Mouse (Mus musculus): ENCODE data around the gene Klf12.

Klf12 gene

GRCm38 (mm10) chr14:100231384-100231783 is 53.1 kb downstream of the Klf12 start:
- no peak for DNase-seq (ENCODE audit: low spot score in 2 of 2)

DNA sequence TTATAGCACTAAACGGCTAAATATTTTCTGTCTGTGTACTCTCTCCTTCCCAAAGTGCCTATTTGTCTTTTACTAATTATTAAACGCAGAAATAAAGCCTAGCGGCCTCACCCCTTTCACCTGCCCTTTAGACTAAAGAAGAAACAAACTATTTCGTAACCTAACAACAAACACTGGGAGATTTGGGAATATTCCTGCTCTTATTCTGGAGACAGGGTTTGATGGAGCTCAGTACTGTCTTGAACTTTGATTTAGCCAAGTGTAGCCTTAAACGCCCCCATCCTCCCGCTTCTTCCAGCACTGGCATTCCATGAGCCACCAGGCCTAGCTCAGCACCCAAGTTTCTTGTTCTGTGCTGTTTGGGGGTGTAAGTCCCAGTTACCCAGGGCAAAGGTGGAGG is 56.4 kb downstream of the Klf12 start:
- DNase-seq (ENCODE audit: low spot score in 2 of 2), result no peak

DNA sequence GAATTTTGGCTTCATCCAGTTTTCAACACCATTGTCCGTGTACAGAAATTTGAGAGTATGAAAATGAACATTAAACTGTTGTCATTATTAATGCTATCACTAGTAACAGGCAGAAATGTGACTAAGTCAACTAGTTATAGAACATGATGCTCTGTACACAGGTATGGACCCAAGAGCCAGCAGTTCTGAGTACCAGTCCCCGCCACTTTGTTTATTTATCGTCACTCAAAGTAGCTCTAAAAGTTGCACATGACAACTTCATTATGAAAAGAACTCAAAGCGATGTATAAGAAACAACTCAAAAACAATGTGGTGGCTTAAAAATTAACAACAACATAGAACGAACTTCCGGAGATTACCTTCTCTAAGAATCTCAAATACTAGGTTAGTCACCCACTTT is 56.8 kb downstream of the Klf12 start:
- DNase-seq (ENCODE audit: low spot score in 2 of 2), result no peak

GRCm38 (mm10) chr14:100224151-100224550 is 60.3 kb downstream of the Klf12 start:
- DNase-seq (ENCODE audit: low spot score in 2 of 2), result no peak

- DNase-seq (ENCODE audit: low spot score in 2 of 2), result no peak
Measured at GRCm38 (mm10) chr14:100222260-100222659, 62.2 kb downstream of the Klf12 start.

DNA sequence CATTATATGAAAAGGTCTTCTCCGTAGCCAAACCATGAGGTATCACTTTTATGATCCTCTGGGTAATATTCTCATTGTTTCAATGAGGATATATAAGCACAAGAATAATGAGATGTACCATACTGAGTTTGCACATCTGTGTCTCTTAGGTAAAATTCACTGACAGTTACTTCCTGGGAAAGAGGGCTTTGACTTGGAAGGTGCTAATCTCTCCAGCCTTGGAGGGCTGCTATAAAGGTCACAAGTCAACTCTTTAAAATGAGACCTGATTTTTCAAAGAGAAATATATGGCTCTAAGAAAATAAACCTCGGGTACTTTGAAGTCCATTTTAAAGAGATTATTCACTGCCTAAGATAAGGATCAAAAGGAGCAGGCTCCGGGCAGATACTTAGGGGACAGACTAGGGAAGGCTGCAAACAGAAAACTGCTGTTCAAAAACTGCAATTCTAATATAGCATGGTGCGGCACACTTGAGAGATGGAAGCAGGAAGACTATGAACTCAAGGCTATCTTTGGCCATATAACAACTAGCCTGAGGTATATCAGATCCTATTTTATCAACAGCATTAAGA is 69.2 kb downstream of the Klf12 start:
- no peak for DNase-seq (ENCODE audit: low spot score in 2 of 2)

DNA sequence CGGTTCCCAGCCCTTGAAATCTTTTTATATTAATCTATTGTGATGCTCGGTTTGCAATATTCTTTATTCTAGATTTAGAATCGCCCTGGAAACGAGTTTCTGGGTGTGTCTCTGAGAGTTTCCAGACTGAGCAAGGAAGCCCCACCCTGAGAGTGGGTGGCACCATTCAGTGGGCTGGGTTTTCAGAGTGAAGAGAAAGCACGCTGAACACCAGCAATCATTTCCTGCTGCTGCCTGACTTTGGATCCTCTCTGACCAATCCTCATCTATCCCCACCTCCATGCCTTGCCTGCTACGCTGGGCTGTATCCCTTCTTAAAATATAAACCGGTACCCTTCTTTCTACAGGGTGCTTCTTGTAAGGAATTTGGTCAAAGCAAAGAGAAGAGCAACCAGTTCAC is 71.4 kb downstream of the Klf12 start:
- DNase-seq (ENCODE audit: low spot score in 2 of 2), result no peak

GRCm38 (mm10) chr14:100211826-100212117 is 72.7 kb downstream of the Klf12 start:
- no peak for DNase-seq (ENCODE audit: low spot score in 2 of 2)

- DNase-seq (ENCODE audit: low spot score in 2 of 2), result no peak
Measured at GRCm38 (mm10) chr14:100211036-100211825, 73.2 kb downstream of the Klf12 start.

DNA sequence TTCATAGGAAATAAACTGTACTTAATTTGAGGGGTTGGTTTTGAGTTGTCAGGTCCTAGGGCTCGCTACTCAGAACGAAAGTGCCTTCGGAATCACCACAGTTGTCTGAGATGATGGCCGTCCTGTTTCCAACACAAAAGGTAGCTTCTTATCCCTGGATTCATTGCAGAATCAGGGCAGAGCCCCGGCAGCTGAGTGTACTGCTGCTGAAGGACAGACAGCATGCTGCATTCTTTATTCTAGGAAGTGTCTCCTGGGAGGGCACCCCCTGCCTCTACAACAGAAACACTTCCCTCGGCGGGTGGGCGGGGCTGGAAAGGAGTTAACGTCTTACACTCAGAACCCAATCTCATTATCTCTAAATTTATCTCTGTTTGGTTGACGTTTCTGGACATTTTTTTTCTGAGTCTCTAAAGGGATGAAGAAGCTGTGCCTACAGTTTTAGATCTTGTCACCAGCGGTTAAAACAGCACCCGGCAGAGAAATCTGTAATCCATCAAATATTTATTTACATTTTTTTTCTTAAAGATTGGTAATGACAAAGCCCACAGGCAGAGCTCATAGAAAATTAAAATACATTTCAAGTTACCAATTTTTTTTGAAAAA is 74.6 kb downstream of the Klf12 start:
- no peak for DNase-seq (ENCODE audit: low spot score in 2 of 2)

- DNase-seq (ENCODE audit: low spot score in 2 of 2), result no peak
Measured at GRCm38 (mm10) chr14:100207081-100207480, 77.4 kb downstream of the Klf12 start.

GRCm38 (mm10) chr14:100206207-100206606 is 78.3 kb downstream of the Klf12 start:
- no peak for DNase-seq (ENCODE audit: low spot score in 2 of 2)

- DNase-seq (ENCODE audit: low spot score in 2 of 2), result no peak
Measured at GRCm38 (mm10) chr14:100200058-100200688, 84.3 kb downstream of the Klf12 start.

DNA sequence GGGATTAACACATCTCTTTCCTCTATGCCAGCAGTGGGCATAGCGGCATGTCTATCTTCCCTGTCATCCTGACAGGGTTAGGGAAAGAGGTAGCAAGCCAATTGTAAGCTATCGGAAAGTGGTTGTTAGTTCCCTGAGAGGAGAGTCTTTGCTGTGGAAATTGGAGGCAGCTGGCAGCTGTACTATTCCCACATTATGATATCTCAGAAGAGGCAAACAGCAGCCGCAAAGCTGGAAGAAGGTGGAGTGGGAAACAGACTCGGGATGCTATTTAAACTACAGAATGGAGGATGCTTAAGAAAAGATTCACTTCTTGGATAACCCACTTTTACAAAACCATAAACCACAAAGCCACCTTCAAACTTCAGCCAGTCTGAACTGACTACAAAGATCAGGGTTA is 85.8 kb downstream of the Klf12 start:
- no peak for DNase-seq (ENCODE audit: low spot score in 2 of 2)

- no peak for DNase-seq (ENCODE audit: low spot score in 2 of 2)
Measured at GRCm38 (mm10) chr14:100197199-100197598, 87.3 kb downstream of the Klf12 start.

- no peak for DNase-seq (ENCODE audit: low spot score in 2 of 2)
Measured at GRCm38 (mm10) chr14:100189490-100190197, 94.8 kb downstream of the Klf12 start.

DNA sequence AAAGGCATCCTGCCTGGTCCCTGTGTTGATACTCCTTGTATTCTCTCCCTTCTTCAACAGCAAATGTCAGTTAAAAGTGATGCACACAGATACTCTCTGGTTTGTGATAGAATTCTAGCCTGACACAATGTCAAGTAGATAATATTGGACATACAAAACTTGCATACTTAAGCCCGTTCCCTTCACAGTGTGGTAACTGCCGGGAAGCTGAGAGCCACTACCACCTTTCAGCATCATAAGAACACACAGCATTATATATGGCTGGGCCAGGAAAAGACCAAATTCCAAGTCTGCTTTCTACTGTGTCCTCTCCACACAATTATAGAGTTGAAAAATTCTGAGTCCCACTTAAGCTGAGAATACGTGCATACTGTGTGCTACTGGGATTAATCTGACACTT is 97.1 kb downstream of the Klf12 start:
- no peak for DNase-seq (ENCODE audit: low spot score in 2 of 2)

- no peak for DNase-seq (ENCODE audit: low spot score in 2 of 2)
Measured at GRCm38 (mm10) chr14:100177796-100178195, 106.7 kb downstream of the Klf12 start.

GRCm38 (mm10) chr14:100165075-100165474 is 119.4 kb downstream of the Klf12 start:
- DNase-seq (ENCODE audit: low spot score in 2 of 2), result no peak

GRCm38 (mm10) chr14:100156639-100157038 is 127.8 kb downstream of the Klf12 start:
- DNase-seq (ENCODE audit: low spot score in 2 of 2), result no peak

GRCm38 (mm10) chr14:100147666-100148065 is 136.8 kb downstream of the Klf12 start:
- DNase-seq (ENCODE audit: low spot score in 2 of 2), result no peak

- DNase-seq (ENCODE audit: low spot score in 2 of 2), result no peak
Measured at GRCm38 (mm10) chr14:100140370-100140769, 144.1 kb downstream of the Klf12 start.
